13 mouse cellular contexts compared by ENCODE assay signal in genomic region chr4:128689739-128690304, GRCm38 (mm10). TPM values are rescaled to one million over a fixed set of nuclear protein-coding genes. Genes with fewer than 3 reads are reported as not detected.
DNase-seq lines count a peak whose midpoint lies in the region; ATAC-seq and TF ChIP-seq lines count a peak whose summit lies in the region.
"Had no signal": no experiment of that assay in that cellular context is flagged by ENCODE, and none has a peak within 500 bp of the region (broad histone marks: within the 10 kb centered on the region; RNA-seq: fewer than 3 reads in every experiment).

No protein-coding gene starts in this region.

- H3K27ac ChIP-seq in forebrain, embryonic 12.5 days: 0 out of 2 replicates have a peak overlapping the region, but pooled peaks have one; percentile 75
- H3K27ac ChIP-seq in forebrain, embryonic 11.5 days (ENCODE audit: low read depth, low read length): no peak overlapping the region
- H3K27ac ChIP-seq in midbrain, embryonic 14.5 days (replicated peaks; ENCODE audit: low read depth, low read length): 0 out of 2 replicates have a peak overlapping the region, but pooled peaks have one; percentile 70
- H3K27ac ChIP-seq in intestine, postnatal 0 days (ENCODE audit: low read depth, low read length): no peak overlapping the region
- H3K27ac ChIP-seq: heart, embryonic 10.5 days; liver, embryonic 15.5 days had no signal

- TF ChIP-seq CTCF in intestine, postnatal 0 days (IDR thresholded peaks at IDR 0.05; ENCODE audit: low read depth): no peak

- no peaks in the 10 kb centered on the region for H3K27me3 ChIP-seq in forebrain, embryonic 12.5 days
- no peaks in the 10 kb centered on the region for H3K27me3 ChIP-seq in forebrain, embryonic 11.5 days (ENCODE audit: control insufficient read depth, insufficient read depth, low read length)
- H3K27me3 ChIP-seq in midbrain, embryonic 14.5 days (ENCODE audit: control insufficient read depth, insufficient read depth, low read length): no peaks in the 10 kb centered on the region
- no peaks in the 10 kb centered on the region for H3K27me3 ChIP-seq in intestine, postnatal 0 days (replicated peaks; ENCODE audit: control insufficient read depth, insufficient read depth, low read length)
- H3K27me3 ChIP-seq: liver, embryonic 15.5 days had no signal

- no peak for DNase-seq in forebrain, embryonic 11.5 days (ENCODE audit: low spot score)
- peak; percentile 82 for DNase-seq in 416B (ENCODE audit: low read depth)
- DNase-seq in midbrain, embryonic 14.5 days: no peak
- no peak for DNase-seq in ovary, postnatal 10 days (ENCODE audit: low spot score)
- DNase-seq in gastrocnemius, postnatal 25 days: no peak
- DNase-seq: cerebellum, postnatal 25 days; kidney, postnatal 4 days had no signal

- 0 out of 2 replicates have a peak, but pooled peaks cover 2% of the 10 kb centered on the region for H3K9me3 ChIP-seq in forebrain, embryonic 12.5 days
- no peaks in the 10 kb centered on the region for H3K9me3 ChIP-seq in forebrain, embryonic 11.5 days (ENCODE audit: control insufficient read depth, low read length)
- 0 out of 2 replicates have a peak, but pooled peaks cover 3% of the 10 kb centered on the region for H3K9me3 ChIP-seq in midbrain, embryonic 14.5 days (ENCODE audit: control insufficient read depth, low read length)
- no peaks in the 10 kb centered on the region for H3K9me3 ChIP-seq in intestine, postnatal 0 days (ENCODE audit: control insufficient read depth)
- H3K9me3 ChIP-seq: G1E; heart, embryonic 10.5 days; liver, embryonic 15.5 days had no signal

- H3K9ac ChIP-seq in forebrain, embryonic 12.5 days: no peak overlapping the region
- no peak overlapping the region for H3K9ac ChIP-seq in forebrain, embryonic 11.5 days (ENCODE audit: low read length)
- no peak overlapping the region for H3K9ac ChIP-seq in midbrain, embryonic 14.5 days (replicated peaks; ENCODE audit: low read length)
- H3K9ac ChIP-seq in intestine, postnatal 0 days (ENCODE audit: low read depth, low read length): no peak overlapping the region
- H3K9ac ChIP-seq: liver, embryonic 15.5 days had no signal

- 56% methylated on average over 6 of the region's 6 CpGs for WGBS in forebrain, embryonic 12.5 days
- WGBS in forebrain, embryonic 11.5 days: 65% methylated on average over 6 of the region's 6 CpGs
- WGBS in midbrain, embryonic 14.5 days: 82% methylated on average over 6 of the region's 6 CpGs
- WGBS in intestine, postnatal 0 days: 57% methylated on average over 6 of the region's 6 CpGs

- peaks cover 57% of the 10 kb centered on the region for H3K4me1 ChIP-seq in forebrain, embryonic 12.5 days
- H3K4me1 ChIP-seq in forebrain, embryonic 11.5 days (replicated peaks; ENCODE audit: control insufficient read depth, insufficient read depth, low read length): peaks cover 10% of the 10 kb centered on the region; the same call in 1 of the 2 replicates
- H3K4me1 ChIP-seq in midbrain, embryonic 14.5 days (ENCODE audit: control insufficient read depth, insufficient read depth, low read length): peaks cover 28% of the 10 kb centered on the region
- no peaks in the 10 kb centered on the region for H3K4me1 ChIP-seq in intestine, postnatal 0 days (replicated peaks; ENCODE audit: control insufficient read depth, insufficient read depth, low read length)

- H3K36me3 ChIP-seq in forebrain, embryonic 12.5 days (replicated peaks): no peaks in the 10 kb centered on the region
- H3K36me3 ChIP-seq in forebrain, embryonic 11.5 days (ENCODE audit: control insufficient read depth, insufficient read depth, low read length): no peaks in the 10 kb centered on the region
- H3K36me3 ChIP-seq in midbrain, embryonic 14.5 days (ENCODE audit: control insufficient read depth, insufficient read depth, low read length): no peaks in the 10 kb centered on the region
- H3K36me3 ChIP-seq in intestine, postnatal 0 days (ENCODE audit: control insufficient read depth, insufficient read depth): no peaks in the 10 kb centered on the region
- H3K36me3 ChIP-seq: G1E; heart, embryonic 10.5 days; liver, embryonic 15.5 days had no signal

- peak overlapping the region; percentile 40 for H3K4me2 ChIP-seq in forebrain, embryonic 12.5 days
- H3K4me2 ChIP-seq in forebrain, embryonic 11.5 days (ENCODE audit: low read depth, low read length, severe bottlenecking): no peak overlapping the region
- peak overlapping the region; percentile 43 for H3K4me2 ChIP-seq in midbrain, embryonic 14.5 days (ENCODE audit: low read length)
- no peak overlapping the region for H3K4me2 ChIP-seq in intestine, postnatal 0 days (replicated peaks; ENCODE audit: low read depth)
- H3K4me2 ChIP-seq: liver, embryonic 15.5 days had no signal

- ATAC-seq in forebrain, embryonic 12.5 days (ENCODE audit: low FRiP score): no peak
- ATAC-seq in forebrain, embryonic 11.5 days (replicated peaks; ENCODE audit: low FRiP score): no peak
- ATAC-seq in granulocyte monocyte progenitor cell, adult 5-6 weeks (replicated peaks; ENCODE audit: poor library complexity, severe bottlenecking): peak; percentile 50
- ATAC-seq in midbrain, embryonic 14.5 days (ENCODE audit: low FRiP score, low TSS enrichment): no peak
- ATAC-seq in intestine, postnatal 0 days: no peak

- peak overlapping the region; percentile 23; the same call in 1 of the 2 replicates for H3K4me3 ChIP-seq in forebrain, embryonic 12.5 days (replicated peaks)
- no peak overlapping the region for H3K4me3 ChIP-seq in forebrain, embryonic 11.5 days (ENCODE audit: low read depth, low read length)
- 0 out of 2 replicates have a peak overlapping the region, but pooled peaks have one; percentile 4 for H3K4me3 ChIP-seq in midbrain, embryonic 14.5 days (replicated peaks; ENCODE audit: low read depth, low read length)
- no peak overlapping the region for H3K4me3 ChIP-seq in intestine, postnatal 0 days (ENCODE audit: low read depth, low read length)
- H3K4me3 ChIP-seq: heart, embryonic 10.5 days; liver, embryonic 15.5 days had no signal

RNA-seq across cellular contexts. Expression of gene Phc2, which starts 35.3 kb away (rescaled TPM):
- 56.1 and 148 TPM in 2 replicates for polyA plus RNA-seq in forebrain, embryonic 12.5 days (2016; fragmentation: Nextera tagmentation; extraction: Ambion mirVana)
- 133 and 144 TPM in 2 replicates for polyA plus RNA-seq in forebrain, embryonic 11.5 days (2014; fragmentation: Nextera tagmentation; extraction: Ambion mirVana)
- total RNA-seq in granulocyte monocyte progenitor cell, adult 5-6 weeks (2014; fragmentation: Nextera tagmentation): 33.7 and 47.2 TPM in 2 replicates
- 8.7 and 17.5 TPM in 2 replicates for total RNA-seq in granulocyte monocyte progenitor cell, adult 5-6 weeks (2017)
- 48.4 and 54.2 TPM in 2 replicates for polyA plus RNA-seq in midbrain, embryonic 14.5 days (2014; fragmentation: Nextera tagmentation; extraction: Ambion mirVana)
- 22.9 and 25.4 TPM in 2 replicates for polyA plus RNA-seq in intestine, postnatal 0 days (2015; fragmentation: Nextera tagmentation; extraction: Ambion mirVana)
- total RNA-seq in gastrocnemius, postnatal 25 days (2021): 10 to 100 TPM; 18.4 to 23.1 TPM

Comparison
In these comparisons a context has a peak if more than half of its experiments do, and no peak if none do; other contexts are left out.
1. H3K27ac ChIP-seq: peak in forebrain, embryonic 12.5 days (single experiment) and midbrain, embryonic 14.5 days (single experiment); none in forebrain, embryonic 11.5 days (single experiment) and intestine, postnatal 0 days (single experiment).
2. H3K4me2 ChIP-seq: peak in forebrain, embryonic 12.5 days (single experiment) and midbrain, embryonic 14.5 days (single experiment); none in forebrain, embryonic 11.5 days (single experiment) and intestine, postnatal 0 days (single experiment).
3. H3K4me3 ChIP-seq: peak in forebrain, embryonic 12.5 days (single experiment) and midbrain, embryonic 14.5 days (single experiment); none in forebrain, embryonic 11.5 days (single experiment) and intestine, postnatal 0 days (single experiment).